Comparison of ENCODE assay signal across 23 mouse cellular contexts in the genomic region with DNA sequence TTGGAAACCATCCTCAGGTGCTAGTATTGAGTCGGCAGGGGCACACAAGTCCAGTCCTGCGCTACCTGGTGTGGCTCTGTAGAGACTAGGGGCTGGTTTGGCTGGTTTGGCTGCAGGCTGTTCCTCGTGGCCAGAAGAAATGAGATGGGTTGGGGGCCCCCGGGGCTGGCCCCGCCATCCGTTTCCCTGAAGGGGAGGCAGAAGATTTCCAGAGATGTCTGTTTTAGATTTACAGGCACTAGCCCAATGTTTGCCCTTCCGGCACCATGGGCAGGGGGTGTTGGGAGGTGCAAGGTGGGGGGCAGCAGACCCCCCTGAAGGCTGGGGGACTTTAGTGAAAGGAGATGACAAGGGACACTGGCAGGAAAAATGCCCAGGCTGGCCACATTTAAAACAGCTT. TPM values are rescaled to one million over a fixed set of nuclear protein-coding genes. Genes with fewer than 3 reads are reported as not detected.
A peak's percentile ranks its signal among the peaks of the same experiment; 100 is the strongest.
DNase-seq lines count a peak whose midpoint lies in the region; ATAC-seq lines count a peak whose summit lies in the region.
"Had no signal": no experiment of that assay in that cellular context is flagged by ENCODE, and none has a peak within 500 bp of the region (broad histone marks: within the 10 kb centered on the region; RNA-seq: fewer than 3 reads in every experiment).

No protein-coding gene starts in this region.

- no peak overlapping the region for H3K27ac ChIP-seq in heart, embryonic 12.5 days (ENCODE audit: poor library complexity, severe bottlenecking)

- H3K4me3 ChIP-seq in heart, embryonic 12.5 days = no peak overlapping the region

- H3K9me3 ChIP-seq in heart, embryonic 12.5 days (replicated peaks) = peaks cover 26% of the 10 kb centered on the region
- H3K9me3 ChIP-seq: G1E had no signal

- no peaks in the 10 kb centered on the region for H3K27me3 ChIP-seq in heart, embryonic 12.5 days (replicated peaks)
- H3K27me3 ChIP-seq: CH12.LX, Patski had no signal

- H3K4me1 ChIP-seq in heart, embryonic 12.5 days (replicated peaks) = no peaks in the 10 kb centered on the region

- no peak overlapping the region for H3K4me2 ChIP-seq in heart, embryonic 12.5 days

- no peak for ATAC-seq in heart, embryonic 12.5 days (ENCODE audit: insufficient number of reproducible peaks, low FRiP score)
- ATAC-seq: activated CD4-positive, CD25-positive, alpha-beta regulatory T cell, adult 4 months; CD4-positive, CD25-positive, alpha-beta regulatory T cell, adult 4 months; Patski had no signal

- H3K36me3 ChIP-seq in heart, embryonic 12.5 days = no peaks in the 10 kb centered on the region
- H3K36me3 ChIP-seq: G1E had no signal

- peak; percentile 68 for DNase-seq in heart, adult 11 months
- DNase-seq in testis, postnatal 14 days (ENCODE audit: low spot score) = peak; percentile 2
- no peak for DNase-seq in testis, postnatal 10 days (ENCODE audit: low spot score)
- DNase-seq in yolk sac, embryonic 10.5 days (ENCODE audit: low spot score) = peak; percentile 0
- DNase-seq in cerebellum, postnatal 4 days (ENCODE audit: low spot score in 2 of 2) = no peak
- DNase-seq: adrenal gland, adult 2 months; adrenal gland, adult 8-10 months; adrenal gland, postnatal 10 days; adrenal gland, postnatal 14 days; adrenal gland, postnatal 25 days; adrenal gland, postnatal 36 days; B cell, adult 2 months; cerebellum, adult 11 months; cerebellum, adult 11-12 months; cerebellum, adult 18-20 months had no signal

- H3K9ac ChIP-seq in heart, embryonic 12.5 days = no peak overlapping the region

- 89% methylated on average over 7 of the region's 7 CpGs for WGBS in heart, embryonic 12.5 days

RNA-seq across cellular contexts. Expression of a gene that starts 3.3 kb away (rescaled TPM):
- not detected in 2 replicates for polyA plus RNA-seq in heart, embryonic 12.5 days (2016; fragmentation: Nextera tagmentation; extraction: Ambion mirVana)
- polyA plus RNA-seq: activated CD4-positive, CD25-positive, alpha-beta regulatory T cell, adult 4 months; adrenal gland, adult 2 months; brain, embryonic 14.5 days; C2C12; CD4-positive, CD25-positive, alpha-beta regulatory T cell, adult 4 months; G1E had no signal

Comparison
In these comparisons a context has a peak if more than half of its experiments do, and no peak if none do; other contexts are left out.
1. DNase-seq: peak in heart, adult 11 months (single experiment), testis, postnatal 14 days (single experiment) and yolk sac, embryonic 10.5 days (single experiment); none in testis, postnatal 10 days (single experiment) and cerebellum, postnatal 4 days (0 of 2).